Mouse (Mus musculus): ENCODE data around the gene Pkmyt1.

The Pkmyt1 gene

DNA sequence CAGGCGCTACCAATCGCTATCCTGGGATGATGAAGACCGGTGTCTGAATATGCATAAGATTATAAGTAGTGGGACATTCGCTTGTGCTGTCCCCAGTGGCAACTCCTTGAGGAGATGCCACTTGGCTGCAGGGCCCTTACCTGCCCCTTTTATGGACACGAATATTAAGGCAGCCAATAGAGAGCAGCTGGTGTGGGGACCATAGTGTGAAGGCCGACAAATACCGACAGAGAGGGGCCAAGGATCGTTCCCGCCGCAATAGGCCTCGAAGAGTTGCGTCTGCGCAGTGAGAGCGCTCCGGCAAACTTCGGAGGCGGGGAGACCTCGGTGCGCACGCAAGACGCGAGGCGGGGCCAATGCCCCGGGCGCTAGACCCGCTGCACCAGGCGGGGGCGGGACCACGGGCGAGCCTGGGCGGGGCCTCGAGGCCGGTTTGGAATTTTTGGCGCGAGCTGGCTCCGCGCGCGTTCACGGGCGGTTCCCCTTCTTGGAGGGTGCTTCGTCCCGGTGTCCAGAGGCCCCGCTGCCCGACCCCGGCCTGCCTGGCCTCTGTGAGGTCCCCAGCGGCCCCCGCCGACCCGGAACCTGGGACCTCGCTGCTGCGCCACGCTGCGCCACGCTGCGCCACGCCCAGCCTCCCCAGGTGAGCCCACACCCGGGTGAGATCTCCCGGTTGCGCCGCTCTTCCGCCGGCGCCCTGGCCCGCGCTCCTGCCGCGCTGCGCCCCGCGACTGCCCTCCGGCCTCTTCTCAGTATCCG is at the start of gene Pkmyt1:
TSS of gene Pkmyt1 (plus strand) at position 338 of the 759 bp plus-strand sequence.
- peak; percentile 90 for DNase-seq (ENCODE audit: low spot score)

DNA sequence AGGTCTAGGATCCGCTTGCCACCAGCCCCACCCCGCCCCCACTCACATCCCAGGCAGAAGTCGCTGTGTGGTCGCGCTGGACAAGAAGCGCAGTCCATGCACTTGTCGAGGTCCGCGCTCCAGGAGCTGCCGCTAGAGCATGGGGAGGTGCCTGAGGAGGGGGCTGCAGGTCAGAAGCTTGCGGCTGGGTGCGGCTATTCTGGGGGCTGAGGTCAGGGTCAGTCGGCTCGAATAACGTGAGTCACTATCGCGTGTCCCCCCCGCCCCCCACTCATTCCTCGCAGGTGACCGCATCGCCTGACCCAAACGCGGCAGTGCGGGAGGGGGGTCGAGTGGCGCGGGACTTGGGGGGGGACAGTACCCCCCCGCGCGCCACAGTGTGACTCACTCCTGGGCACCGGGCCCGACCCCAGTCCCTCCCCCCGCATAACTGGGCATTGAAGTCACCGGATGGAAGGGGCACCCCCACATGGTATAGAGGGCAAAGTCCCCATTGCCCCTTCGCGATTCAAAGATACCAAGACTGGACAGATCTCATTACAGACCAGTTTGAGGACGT is 49.6 kb upstream of the Pkmyt1 start:
- no peak for DNase-seq (ENCODE audit: low spot score)

DNA sequence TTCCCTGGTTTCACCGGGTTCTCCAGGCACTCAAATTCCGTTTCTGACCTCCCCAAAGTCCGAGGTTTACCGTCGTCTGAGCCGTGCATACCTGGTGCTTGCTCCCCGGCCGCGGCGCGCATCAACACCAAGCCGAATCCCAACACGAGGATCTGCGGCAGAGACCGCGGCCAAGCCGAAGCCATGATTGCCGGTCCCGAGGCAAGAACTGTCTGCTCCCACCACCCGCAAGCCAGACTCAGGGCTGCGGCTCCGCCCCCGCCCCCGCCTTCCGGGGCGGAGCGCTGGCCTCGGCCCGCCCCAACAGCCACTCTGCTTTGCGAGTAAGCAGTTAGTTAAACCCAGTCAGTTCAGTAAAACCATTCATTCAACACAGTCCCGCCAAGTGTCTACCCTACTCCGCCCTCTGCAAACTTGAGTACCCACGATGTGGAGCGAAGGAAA is 48.9 kb upstream of the Pkmyt1 start, which contains the start of gene Tnfrsf12a:
TSS of gene Tnfrsf12a (minus strand) at position 233 of the 444 bp plus-strand sequence.
- DNase-seq (ENCODE audit: low spot score) = peak; percentile 81

DNA sequence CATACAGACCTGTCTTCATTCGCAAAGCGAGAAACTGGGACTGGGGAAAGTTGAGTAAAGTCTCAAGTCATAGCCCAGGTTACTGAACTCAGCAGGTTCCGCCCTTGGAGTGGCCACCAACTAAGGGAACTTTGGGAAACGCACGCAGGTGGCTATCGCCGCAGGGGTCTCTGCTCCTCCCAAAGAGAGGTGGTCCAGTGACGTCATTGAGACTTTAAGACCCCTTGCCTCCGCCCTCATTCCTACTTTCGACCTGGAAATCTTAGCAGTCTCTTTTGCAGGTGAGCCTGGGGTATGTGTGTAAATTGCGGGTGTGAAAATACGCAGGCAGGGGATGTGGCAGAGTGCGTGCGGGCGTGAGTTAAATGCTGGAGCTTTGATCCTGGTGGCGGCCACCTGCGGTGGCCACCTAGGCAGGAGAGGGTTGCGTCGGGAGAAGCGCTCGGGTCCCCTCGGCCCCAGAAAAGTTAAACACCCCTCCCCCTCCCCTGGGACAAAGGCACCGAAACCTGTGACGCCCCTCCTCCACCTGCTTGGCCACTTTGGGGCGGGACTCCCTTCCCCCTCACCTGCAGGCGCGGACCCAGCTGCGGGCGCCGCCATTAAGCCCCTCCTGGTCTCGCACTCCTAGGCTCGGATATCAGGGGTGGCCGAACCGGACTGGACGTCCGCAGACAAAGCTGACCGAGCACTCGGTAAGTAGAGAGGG is 46.9 kb upstream of the Pkmyt1 start, which contains the start of gene Cldn6:
TSS of gene Cldn6 (plus strand) at position 123 of the 709 bp plus-strand sequence.
- no peak for DNase-seq (ENCODE audit: low spot score)

DNA sequence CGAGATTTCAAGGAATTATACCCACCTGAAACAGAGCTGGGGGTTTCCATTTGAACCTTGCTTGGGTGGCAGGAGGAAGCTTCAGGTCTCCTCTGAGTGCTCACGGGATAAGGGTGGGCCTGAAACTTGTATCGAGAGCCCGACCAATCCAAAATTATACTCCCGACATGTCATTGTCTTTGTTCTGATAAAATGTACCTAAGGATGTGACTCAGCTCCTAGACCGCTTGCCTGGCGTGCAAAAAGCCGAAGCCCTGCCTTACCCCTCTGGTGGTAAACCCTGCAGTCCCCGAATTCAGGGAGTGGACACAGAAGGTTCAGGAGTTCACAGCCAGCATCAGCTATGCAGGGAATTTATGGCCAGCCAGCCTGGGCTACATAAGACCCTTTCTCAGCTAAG is 45.8 kb upstream of the Pkmyt1 start:
- DNase-seq (ENCODE audit: low spot score) = no peak

- DNase-seq (ENCODE audit: low spot score) = no peak
Measured at GRCm38 (mm10) chr17:23681086-23681485, 45.0 kb upstream of the Pkmyt1 start.

DNA sequence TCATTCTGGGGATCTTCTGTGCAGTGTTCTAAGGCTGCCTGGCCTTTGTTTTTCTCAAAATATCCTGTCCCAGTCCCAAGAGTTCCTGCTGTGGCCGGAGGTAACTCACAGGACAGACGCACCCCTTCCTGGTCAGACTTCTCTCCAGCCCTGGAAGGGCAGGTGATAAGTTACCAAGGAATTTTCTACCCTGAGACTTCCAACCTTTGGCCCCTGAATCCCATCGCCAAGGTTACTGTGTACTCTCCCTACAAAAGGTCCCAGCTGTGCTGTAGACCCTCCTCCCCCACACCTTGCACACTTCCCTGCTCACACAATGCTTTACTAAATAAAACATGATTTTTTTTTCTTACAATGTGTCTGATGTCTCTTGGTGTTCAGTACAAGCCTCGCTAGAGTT is 44.0 kb upstream of the Pkmyt1 start:
- no peak for DNase-seq (ENCODE audit: low spot score)

- DNase-seq (ENCODE audit: low spot score) = no peak
Measured at GRCm38 (mm10) chr17:23682530-23682929, 43.6 kb upstream of the Pkmyt1 start.

- DNase-seq (ENCODE audit: low spot score) = no peak
Measured at GRCm38 (mm10) chr17:23683226-23683625, 42.9 kb upstream of the Pkmyt1 start.

DNA sequence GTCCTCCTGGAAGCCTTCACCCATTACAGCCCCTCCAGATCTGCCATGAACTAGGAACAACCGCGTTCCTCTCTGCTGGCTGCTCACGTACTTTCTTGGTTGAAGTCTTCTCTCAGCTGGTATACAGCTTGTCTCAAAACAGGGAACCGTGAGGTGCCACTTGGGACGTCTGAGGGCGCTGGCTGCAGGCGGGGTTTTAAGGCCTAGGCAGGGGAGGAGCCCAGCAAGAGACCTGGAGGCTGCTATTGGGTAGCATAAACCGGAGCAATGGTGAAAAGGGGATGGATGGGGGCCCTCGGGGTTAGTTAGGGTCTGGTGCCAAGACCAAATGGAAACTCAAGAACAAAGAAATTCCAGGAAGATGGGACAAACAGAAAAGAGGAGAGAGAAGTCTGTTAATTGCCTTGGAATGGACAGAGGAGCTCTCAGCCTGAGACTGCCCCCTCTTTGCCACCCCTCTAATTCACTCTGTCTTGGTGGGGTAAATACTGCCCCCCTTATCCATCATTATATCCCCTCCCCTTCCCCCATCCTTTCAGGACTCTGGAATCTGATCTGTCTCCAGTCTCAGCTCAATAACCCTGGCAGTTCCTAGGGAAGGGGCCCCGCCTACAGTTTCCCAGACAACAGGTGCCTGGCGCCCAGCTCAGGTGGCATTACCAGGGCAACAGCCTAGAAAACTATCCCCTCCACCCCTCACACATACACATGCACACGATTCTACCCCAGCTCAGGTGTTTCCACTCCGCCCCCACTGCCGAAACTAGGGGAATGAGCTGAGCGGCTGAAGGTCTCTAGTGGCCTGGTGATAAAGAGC is 42.1 kb upstream of the Pkmyt1 start, which contains the start of gene Cldn9:
TSS of gene Cldn9 (minus strand) at position 171 of the 817 bp plus-strand sequence.
- DNase-seq (ENCODE audit: low spot score) = no peak

DNA sequence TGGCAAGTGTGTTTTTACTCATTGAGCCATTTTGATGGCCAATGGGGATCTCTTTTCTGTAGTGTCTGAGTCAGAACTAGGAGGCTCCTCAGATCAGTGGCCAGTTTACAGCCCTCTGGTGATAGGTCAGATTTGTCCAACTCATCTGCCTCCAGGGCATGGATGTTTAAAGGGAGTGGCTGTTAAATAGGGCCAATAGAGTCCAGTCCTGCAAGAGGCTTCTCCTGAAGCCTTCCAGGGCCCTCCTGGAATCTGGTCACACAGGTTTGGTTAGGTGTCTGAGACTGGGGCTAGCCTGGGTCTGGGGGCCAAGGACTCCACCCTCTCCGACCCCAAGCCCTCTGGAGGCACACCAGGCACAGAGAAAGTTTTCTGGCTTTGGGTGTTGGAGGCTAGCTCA is 31.6 kb upstream of the Pkmyt1 start:
- DNase-seq (ENCODE audit: low spot score) = no peak

DNA sequence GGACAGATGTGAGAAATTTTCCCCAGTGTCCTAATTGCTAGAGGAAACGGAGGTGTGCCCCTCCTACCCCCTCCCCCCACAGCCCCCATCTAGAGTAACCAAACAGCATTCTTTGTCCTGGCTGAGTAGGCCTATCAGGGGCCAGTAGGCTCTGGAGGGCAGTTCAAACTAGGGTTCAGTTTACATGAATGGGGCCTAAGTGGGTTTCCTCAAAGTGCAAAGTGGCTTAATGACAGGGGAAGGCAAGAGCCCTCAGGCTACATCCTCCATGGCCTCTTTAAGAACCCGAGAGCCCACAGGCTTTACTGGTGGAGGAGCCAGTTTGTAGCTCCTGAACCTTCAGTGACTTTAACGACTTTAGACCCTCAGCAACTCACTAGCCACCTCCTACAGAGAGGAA is 30.3 kb upstream of the Pkmyt1 start:
- DNase-seq (ENCODE audit: low spot score) = no peak

DNA sequence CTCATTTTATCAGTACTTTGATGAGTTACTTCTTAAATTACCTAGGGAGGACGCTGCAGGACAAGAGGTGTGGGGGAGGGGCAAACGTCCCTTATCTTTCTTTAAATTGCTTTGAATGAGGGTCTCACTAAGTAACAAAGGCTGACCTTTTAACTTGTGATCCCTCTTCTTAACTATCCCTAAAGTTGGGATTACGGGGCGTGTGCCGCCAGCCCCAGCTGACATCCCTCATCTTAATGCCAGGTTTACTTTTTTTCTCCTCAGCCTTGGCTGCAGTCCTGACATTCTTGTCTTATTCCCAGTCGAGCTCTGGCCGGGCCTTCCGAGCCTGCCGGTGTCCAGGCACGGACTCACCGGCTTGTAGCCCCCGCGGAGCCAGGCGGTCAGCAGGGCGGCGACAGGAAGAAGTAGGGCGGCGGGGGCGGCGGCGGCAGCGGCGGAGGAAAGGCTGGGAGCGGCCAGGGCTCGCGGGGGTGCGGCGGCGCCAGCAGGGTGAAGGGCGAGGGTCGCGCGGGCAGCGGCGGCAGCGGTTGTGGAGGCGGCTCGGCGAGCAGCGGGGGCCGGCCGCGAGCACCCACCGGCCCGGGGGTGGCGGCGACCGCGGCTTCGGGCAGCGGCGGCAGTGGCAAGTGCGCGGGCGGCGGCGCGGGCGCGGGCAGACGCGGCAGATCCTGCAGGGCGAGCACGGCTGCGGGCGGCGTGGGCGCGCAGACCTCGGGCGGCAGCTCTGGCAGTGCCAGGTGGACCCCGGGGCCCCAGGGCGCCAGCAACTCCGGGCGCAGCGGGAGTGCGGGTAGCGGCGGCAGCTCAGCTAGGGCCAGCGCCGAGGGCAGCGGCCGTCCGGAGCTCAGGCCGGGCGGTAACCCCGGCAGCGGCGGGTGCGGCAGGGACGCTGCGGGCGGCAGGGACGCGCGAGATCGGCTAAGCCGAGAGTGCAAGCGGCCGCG is 26.7 kb upstream of the Pkmyt1 start:
- DNase-seq (ENCODE audit: low spot score) = no peak

DNA sequence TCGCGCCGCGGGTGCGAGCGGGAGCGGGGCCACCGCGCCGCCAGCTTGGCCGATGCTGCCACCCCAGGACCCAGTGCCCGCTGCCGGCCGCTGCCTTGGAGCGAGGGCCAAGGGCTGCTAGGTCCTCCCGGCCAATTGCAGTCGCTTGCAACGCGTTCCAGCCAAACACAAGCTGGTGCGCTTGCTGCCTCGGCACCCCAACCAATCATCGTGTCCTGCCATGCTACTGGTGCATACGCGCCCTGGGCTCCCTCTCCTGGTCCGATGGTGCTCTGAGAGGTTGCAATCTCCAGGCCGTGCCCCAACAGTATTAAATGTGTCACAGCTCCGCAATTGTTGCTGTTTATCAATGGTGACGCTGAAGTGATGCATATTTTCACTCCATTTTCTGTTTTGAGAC is 26.1 kb upstream of the Pkmyt1 start:
- DNase-seq (ENCODE audit: low spot score) = peak; percentile 86

- DNase-seq (ENCODE audit: low spot score) = no peak
Measured at GRCm38 (mm10) chr17:23703301-23703700, 22.8 kb upstream of the Pkmyt1 start.

DNA sequence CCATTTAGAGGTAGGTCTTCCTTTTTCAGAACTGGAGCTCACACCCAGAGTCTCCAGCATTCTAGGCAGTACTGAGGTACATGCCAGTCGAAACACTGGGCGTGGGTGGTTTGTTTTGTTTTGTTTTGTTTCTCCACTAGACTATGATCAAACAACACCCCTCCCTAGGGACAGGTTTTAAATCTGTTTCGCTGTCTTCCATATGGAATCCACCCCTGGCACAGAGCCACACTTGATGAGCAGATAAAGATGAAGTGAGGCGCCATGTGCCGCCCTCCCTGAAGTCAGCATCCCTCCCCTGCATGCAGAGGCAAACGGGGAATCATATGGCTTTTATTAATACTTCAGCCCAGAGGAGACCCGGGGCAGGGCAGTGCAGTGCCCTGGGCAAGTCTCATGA is 21.4 kb upstream of the Pkmyt1 start:
- no peak for DNase-seq (ENCODE audit: low spot score)

GRCm38 (mm10) chr17:23705525-23706104 is 20.5 kb upstream of the Pkmyt1 start:
- DNase-seq (ENCODE audit: low spot score) = no peak

DNA sequence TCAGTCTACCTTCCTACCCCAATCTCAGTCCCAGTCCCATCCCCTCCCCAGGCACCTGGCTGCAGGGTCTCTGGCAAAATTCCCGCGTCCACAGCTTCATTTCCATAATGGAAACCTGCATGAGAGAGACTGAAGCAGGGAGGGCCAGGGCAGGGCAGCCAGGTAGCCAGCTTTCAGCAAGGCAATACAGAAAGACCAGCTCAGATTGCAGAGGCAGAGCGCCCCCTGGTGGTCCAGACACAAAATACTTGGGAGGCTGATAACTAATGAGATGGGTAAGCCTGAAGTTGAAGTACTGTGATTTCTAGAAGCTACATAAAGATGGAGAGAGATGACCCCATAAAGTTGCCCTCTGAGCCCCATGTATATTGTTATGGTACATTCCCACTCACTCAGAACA is 19.9 kb upstream of the Pkmyt1 start:
- DNase-seq (ENCODE audit: low spot score) = peak; percentile 62

DNA sequence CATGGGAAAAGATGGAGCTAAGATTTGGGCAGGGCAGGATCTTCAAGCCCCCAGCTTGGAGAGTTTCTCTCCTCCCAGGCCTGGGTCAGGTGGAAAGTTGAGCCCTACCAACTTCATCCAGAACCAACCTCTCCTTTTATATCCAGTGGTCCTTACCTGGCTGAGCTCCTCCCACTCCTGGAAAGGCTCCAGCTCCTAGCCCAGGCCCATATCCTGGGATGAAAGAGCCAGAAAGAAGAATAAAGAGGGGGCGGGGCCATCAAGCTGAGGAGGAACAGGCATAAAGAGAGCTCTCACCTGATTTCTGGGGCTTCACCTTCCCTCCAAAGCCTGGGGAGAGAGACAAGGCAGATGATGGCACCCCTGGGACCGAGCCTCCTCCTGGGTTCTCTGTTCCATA is 9.1 kb upstream of the Pkmyt1 start:
- no peak for DNase-seq (ENCODE audit: low spot score)

GRCm38 (mm10) chr17:23719455-23719854 is 6.7 kb upstream of the Pkmyt1 start:
- no peak for DNase-seq (ENCODE audit: low spot score)
